ENCODE assay signal across 14 mouse cellular contexts in the genomic region with DNA sequence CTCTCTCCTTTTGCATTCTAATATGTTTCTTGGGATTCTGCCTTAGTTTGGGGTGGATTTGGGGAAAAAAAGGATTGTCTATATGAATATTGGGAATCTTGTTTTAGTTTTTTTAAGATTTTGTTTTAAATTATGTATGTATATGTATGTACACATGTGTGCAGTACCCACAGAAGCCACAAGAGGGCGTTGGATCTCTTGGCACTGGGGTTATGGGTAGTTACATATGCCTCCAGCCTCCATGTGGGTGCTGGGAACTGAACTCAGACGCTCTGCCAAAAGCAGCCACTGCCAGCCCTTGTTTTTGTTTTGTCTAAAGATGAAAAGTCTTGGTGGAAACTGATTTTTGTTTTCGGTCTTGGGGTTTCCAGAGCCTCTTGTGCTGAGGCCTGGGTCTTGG. TPM values are rescaled to one million over a fixed set of nuclear protein-coding genes. Genes with fewer than 3 reads are reported as not detected.
DNase-seq lines count a peak whose midpoint lies in the region; ATAC-seq and TF ChIP-seq lines count a peak whose summit lies in the region.
"Had no signal": no experiment of that assay in that cellular context is flagged by ENCODE, and none has a peak within 500 bp of the region (broad histone marks: within the 10 kb centered on the region; RNA-seq: fewer than 3 reads in every experiment).

No protein-coding gene starts in this region.

- H3K36me3 ChIP-seq in heart, adult 2 months (ENCODE audit: control insufficient read depth, insufficient read depth, low read length), result no peaks in the 10 kb centered on the region
- no peaks in the 10 kb centered on the region for H3K36me3 ChIP-seq in liver, postnatal 0 days (replicated peaks; ENCODE audit: insufficient read depth, low read length)
- H3K36me3 ChIP-seq in liver, embryonic 11.5 days (ENCODE audit: control insufficient read depth, insufficient read depth, low read length), result no peaks in the 10 kb centered on the region
- H3K36me3 ChIP-seq in ES-Bruce4 (ENCODE audit: control insufficient read depth, insufficient read depth, low read length, poor library complexity, severe bottlenecking), result no peaks in the 10 kb centered on the region
- H3K36me3 ChIP-seq: forebrain, embryonic 10.5 days; hindbrain, embryonic 13.5 days; midbrain, embryonic 10.5 days had no signal

- H3K9ac ChIP-seq in heart, adult 2 months (ENCODE audit: low read depth, low read length), result no peak overlapping the region
- no peak overlapping the region for H3K9ac ChIP-seq in liver, postnatal 0 days (replicated peaks)
- no peak overlapping the region for H3K9ac ChIP-seq in liver, embryonic 11.5 days (ENCODE audit: low read depth, low read length)
- no peak overlapping the region for H3K9ac ChIP-seq in ES-Bruce4 (ENCODE audit: low read depth, poor library complexity, severe bottlenecking)
- H3K9ac ChIP-seq: hindbrain, embryonic 13.5 days had no signal

- no peaks in the 10 kb centered on the region for H3K79me2 ChIP-seq in heart, adult 2 months (replicated peaks; ENCODE audit: control insufficient read depth, insufficient read depth, low read length)

- no peak for DNase-seq in heart, adult 2 months
- no peak for DNase-seq in heart, postnatal 36 days
- DNase-seq in liver, postnatal 0 days, result no peak
- DNase-seq in liver, embryonic 11.5 days (ENCODE audit: low spot score), result no peak
- peak; percentile 14 for DNase-seq in naive thymus-derived CD4-positive, alpha-beta T cell, adult 2 months (ENCODE audit: low read depth)
- no peak for DNase-seq in embryo, embryonic 10 days (ENCODE audit: low spot score)
- no peak for DNase-seq in heart, postnatal 25 days (ENCODE audit: low spot score)
- DNase-seq: cerebellum, adult 11 months; kidney, adult 9 months; lung, postnatal 10 days had no signal

- H3K4me1 ChIP-seq in heart, adult 2 months (ENCODE audit: control insufficient read depth, insufficient read depth, low read length), result no peaks in the 10 kb centered on the region
- no peaks in the 10 kb centered on the region for H3K4me1 ChIP-seq in liver, postnatal 0 days (ENCODE audit: insufficient read depth)
- no peaks in the 10 kb centered on the region for H3K4me1 ChIP-seq in liver, embryonic 11.5 days (replicated peaks; ENCODE audit: control insufficient read depth, insufficient read depth, low read length)
- no peaks in the 10 kb centered on the region for H3K4me1 ChIP-seq in ES-Bruce4 (ENCODE audit: control insufficient read depth, insufficient read depth, low read length)
- H3K4me1 ChIP-seq: forebrain, embryonic 10.5 days; hindbrain, embryonic 13.5 days; midbrain, embryonic 10.5 days had no signal

- ATAC-seq in liver, postnatal 0 days, result no peak
- ATAC-seq in liver, embryonic 11.5 days (replicated peaks; ENCODE audit: low FRiP score), result no peak

- no peak for TF ChIP-seq POLR2A in heart, adult 2 months (IDR thresholded peaks at IDR 0.05; ENCODE audit: insufficient read depth, low read depth, low read length)
- no peak for TF ChIP-seq POLR2A in ES-Bruce4 (IDR thresholded peaks at IDR 0.05; ENCODE audit: insufficient read depth, low read length)

- no peak for TF ChIP-seq EP300 in heart, adult 2 months (IDR thresholded peaks at IDR 0.05; ENCODE audit: insufficient read depth, low read depth, low read length)
- TF ChIP-seq EP300 in liver, postnatal 0 days (IDR thresholded peaks at IDR 0.05; ENCODE audit: low read depth), result no peak
- no peak for TF ChIP-seq EP300 in ES-Bruce4 (IDR thresholded peaks at IDR 0.05; ENCODE audit: insufficient read depth, low read depth, low read length)

- no peaks in the 10 kb centered on the region for H3K9me3 ChIP-seq in liver, postnatal 0 days (ENCODE audit: low read length)
- H3K9me3 ChIP-seq in liver, embryonic 11.5 days (ENCODE audit: control insufficient read depth, low read length), result no peaks in the 10 kb centered on the region; the same call in 1 of the 2 replicates
- no peaks in the 10 kb centered on the region for H3K9me3 ChIP-seq in ES-Bruce4 (replicated peaks; ENCODE audit: control insufficient read depth, insufficient read depth, low read length, poor library complexity, severe bottlenecking)
- H3K9me3 ChIP-seq: forebrain, embryonic 10.5 days; hindbrain, embryonic 13.5 days; midbrain, embryonic 10.5 days had no signal

- no peak overlapping the region for H3K4me3 ChIP-seq in heart, adult 2 months
- no peak overlapping the region for H3K4me3 ChIP-seq in liver, postnatal 0 days (ENCODE audit: low read depth, low read length)
- H3K4me3 ChIP-seq in liver, embryonic 11.5 days (ENCODE audit: low read depth, low read length), result no peak overlapping the region
- no peak overlapping the region for H3K4me3 ChIP-seq in ES-Bruce4 (ENCODE audit: low read depth, low read length)
- H3K4me3 ChIP-seq: forebrain, embryonic 10.5 days; hindbrain, embryonic 13.5 days; midbrain, embryonic 10.5 days had no signal

- H3K27me3 ChIP-seq in heart, adult 2 months (ENCODE audit: control insufficient read depth, insufficient read depth, low read length), result no peaks in the 10 kb centered on the region
- no peaks in the 10 kb centered on the region for H3K27me3 ChIP-seq in liver, postnatal 0 days (ENCODE audit: insufficient read depth, low read length)
- H3K27me3 ChIP-seq in liver, embryonic 11.5 days (replicated peaks; ENCODE audit: control insufficient read depth, insufficient read depth, low read length), result no peaks in the 10 kb centered on the region
- H3K27me3 ChIP-seq in ES-Bruce4 (ENCODE audit: control insufficient read depth, insufficient read depth, low read length, poor library complexity, severe bottlenecking), result no peaks in the 10 kb centered on the region
- H3K27me3 ChIP-seq: hindbrain, embryonic 13.5 days had no signal

- WGBS in heart, adult 2 months, result 55% methylated on average over 3 of the region's 3 CpGs
- 48% methylated on average over 3 of the region's 3 CpGs for WGBS in liver, postnatal 0 days (ENCODE audit: insufficient replicate concordance)
- WGBS in liver, embryonic 11.5 days, result 49% methylated on average over 3 of the region's 3 CpGs

- no peak overlapping the region for H3K27ac ChIP-seq in heart, adult 2 months
- H3K27ac ChIP-seq in liver, postnatal 0 days (ENCODE audit: low read depth), result no peak overlapping the region
- H3K27ac ChIP-seq in liver, embryonic 11.5 days (ENCODE audit: low read depth, low read length), result no peak overlapping the region
- no peak overlapping the region for H3K27ac ChIP-seq in ES-Bruce4 (ENCODE audit: insufficient read depth, low read length)
- H3K27ac ChIP-seq: forebrain, embryonic 10.5 days; hindbrain, embryonic 13.5 days; midbrain, embryonic 10.5 days had no signal

- peak; percentile 42 for TF ChIP-seq CTCF in heart, adult 2 months (IDR thresholded peaks at IDR 0.05)
- TF ChIP-seq CTCF in liver, postnatal 0 days (IDR thresholded peaks at IDR 0.05; ENCODE audit: low read depth), result peak; percentile 39
- TF ChIP-seq CTCF in ES-Bruce4 (IDR thresholded peaks at IDR 0.05; ENCODE audit: low read depth, low read length), result peak; percentile 42

- no peak overlapping the region for H3K4me2 ChIP-seq in liver, postnatal 0 days (ENCODE audit: low read depth, low read length)
- no peak overlapping the region for H3K4me2 ChIP-seq in liver, embryonic 11.5 days
- H3K4me2 ChIP-seq: hindbrain, embryonic 13.5 days had no signal

- intact Hi-C loops in heart, adult 2 months (cut with DNase I), result no loop called here
- intact Hi-C loops in heart, postnatal 36 days (cut with DNase I), result no loop called here
- intact Hi-C loops in heart, postnatal 25 days (cut with DNase I), result no loop called here

RNA-seq across cellular contexts. Expression of a gene that starts 59.6 kb away (rescaled TPM):
- 10 to 100 TPM; 34.1 to 37.8 TPM for total RNA-seq in heart, adult 2 months (2021)
- polyA plus RNA-seq in heart, adult 2 months (2012; rRNA removed), result 33.6 and 38.5 TPM in 2 replicates
- total RNA-seq in heart, postnatal 36 days (2021), result 10 to 100 TPM; 35.8 to 42.6 TPM
- 29.9 and 33.0 TPM in 2 replicates for polyA plus RNA-seq in liver, postnatal 0 days (2015; fragmentation: Nextera tagmentation; extraction: Ambion mirVana)
- polyA plus RNA-seq in liver, embryonic 11.5 days (2014; fragmentation: Nextera tagmentation; extraction: Ambion mirVana), result 44.8 and 49.2 TPM in 2 replicates
- polyA plus RNA-seq in ES-Bruce4 (2011; ENCODE audit: insufficient read depth, insufficient read length, low read depth, missing spikeins), result 54.6 and 60.1 TPM in 2 replicates
- 10 to 100 TPM; 38.2 to 44.9 TPM for total RNA-seq in heart, postnatal 25 days (2021)
